Mouse (Mus musculus) limb, embryonic 14.5 days (tissue): Measurements from ENCODE around the gene Lrig1. TPM values are rescaled to one million over a fixed set of nuclear protein-coding genes. Genes with fewer than 3 reads are reported as not detected.

Experiments used
- ATAC-seq: fragments of 200-750 bp; cut with Nextera tagmentation; 2 replicates; pipeline ENCODE4 v1.8.0; 2017; ENCODE audit warnings: low read depth, moderate number of reproducible peaks, moderate TSS enrichment; ENCODE audit not compliant: low FRiP score
- DNase-seq: peaks from one replicate; pipeline ENCODE4 v3.0.0-alpha.2; 2015; ENCODE audit warnings: low spot score
- H3K27ac ChIP-seq: fragments of 300-500 bp; sonication (generic); replicated peaks from 2 replicates; pipeline ENCODE4 v1.5.1; 2014; ENCODE audit warnings: low read depth, mild to moderate bottlenecking, low read length, moderate library complexity, mixed read lengths
- H3K27me3 ChIP-seq: fragments of 300-500 bp; sonication (generic); 2 replicates; pipeline ENCODE4 v1.6.1; 2014; ENCODE audit warnings: low read length, mixed read lengths; ENCODE audit not compliant: control insufficient read depth, insufficient read depth
- H3K36me3 ChIP-seq: fragments of 300-500 bp; sonication (generic); 2 replicates; pipeline ENCODE4 v1.6.1; 2014; ENCODE audit warnings: mild to moderate bottlenecking, low read length, moderate library complexity, mixed read lengths; ENCODE audit not compliant: control insufficient read depth, insufficient read depth
- H3K4me1 ChIP-seq: fragments of 300-500 bp; sonication (generic); 2 replicates; pipeline ENCODE4 v1.6.1; 2014; ENCODE audit warnings: antibody characterized with exemption, low read length, mixed read lengths; ENCODE audit not compliant: control insufficient read depth, insufficient read depth
- H3K4me2 ChIP-seq: fragments of 300-500 bp; sonication (generic); replicated peaks from 2 replicates; pipeline ENCODE4 v1.6.1; 2014; ENCODE audit warnings: low read depth, mild to moderate bottlenecking, low read length, moderate library complexity; ENCODE audit not compliant: severe bottlenecking
- H3K4me3 ChIP-seq: fragments of 300-500 bp; sonication (generic); replicated peaks from 2 replicates; pipeline ENCODE4 v1.5.1; 2014; ENCODE audit warnings: low read length
- H3K9ac ChIP-seq: fragments of 300-500 bp; sonication (generic); 2 replicates; pipeline ENCODE4 v1.6.1; 2014; ENCODE audit warnings: mild to moderate bottlenecking, low read depth, low read length, moderate library complexity; ENCODE audit not compliant: severe bottlenecking
- H3K9me3 ChIP-seq: fragments of 300-500 bp; sonication (generic); 2 replicates; pipeline ENCODE4 v1.6.1; 2016; ENCODE audit warnings: low read length; ENCODE audit not compliant: control insufficient read depth
- POLR2A ChIP-seq: fragments of 200-500 bp; IDR thresholded peaks from 2 replicates; pipeline ENCODE4 v1.8.0; 2012; ENCODE audit warnings: inconsistent platforms, mild to moderate bottlenecking, moderate library complexity, borderline replicate concordance; ENCODE audit not compliant: insufficient read depth, insufficient read length; ENCODE audit errors: extremely low read depth
- WGBS: fragments of 180-500 bp; shearing (Covaris S2); extraction: QIAGEN DNeasy Blood & Tissue Kit; methylation state at CpG from one replicate; pipeline ENCODE4 v1.1.7; 2014; 5-methylcytosine and 5-hydroxymethylcytosine counted together
- polyA plus RNA-seq, 2 experiments: library from polyadenylated mRNA; depleted of rRNA in 1 of 2; stranded (reverse) in 1 of 2; unstranded in 1 of 2; fragments of >200 nt; fragmentation: Nextera tagmentation in 1 of 2; extraction: Ambion mirVana in 1 of 2; gene quantifications; 2 replicates each; pipeline versions ENCODE4 v1.2.1 to v1.2.3; 2012 to 2014

Gene Lrig1
- polyA plus RNA-seq, 2 experiments: 35.1 to 49.4 TPM

GRCm38 (mm10) chr6:94588365-94588764, 111.6 kb downstream of the Lrig1 start:
- Histone ChIP-seq H3K9ac (no peak overlapping the region), H3K27me3 (no peaks in the 10 kb centered on the region), H3K9me3 (no peaks in the 10 kb centered on the region), H3K4me1 (peaks cover 17% of the 10 kb centered on the region), H3K36me3 (no peaks in the 10 kb centered on the region), H3K4me3 (no peak overlapping the region), H3K27ac (no peak overlapping the region), H3K4me2 (no peak overlapping the region)
- no peak for TF ChIP-seq POLR2A
- ATAC-seq (no peak), DNase-seq (no peak)
- 88% methylated on average over 4 of the region's 4 CpGs for WGBS

DNA sequence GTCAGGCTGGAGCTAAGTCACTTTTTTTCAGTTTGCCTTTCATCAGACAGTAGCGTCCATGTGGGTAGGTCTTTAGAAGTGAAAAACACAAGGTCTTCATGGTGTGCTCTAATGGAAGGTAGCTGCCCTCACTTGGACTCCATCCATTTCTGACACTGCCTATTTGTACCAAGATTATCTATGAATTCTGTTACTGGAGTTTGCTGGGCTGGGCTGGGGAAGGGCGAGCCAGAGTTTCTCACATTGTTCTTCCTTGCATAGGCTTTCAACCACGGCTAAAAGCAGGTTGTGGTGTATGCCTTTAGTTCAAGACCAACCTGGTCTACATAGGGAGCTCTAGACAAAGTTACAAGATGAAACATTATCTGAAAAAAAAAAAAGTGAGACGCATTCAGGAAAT, 115.0 kb downstream of the Lrig1 start:
- H3K9ac ChIP-seq: no peak overlapping the region
- DNase-seq: no peak
- H3K4me1 ChIP-seq: no peaks in the 10 kb centered on the region
- no peaks in the 10 kb centered on the region for H3K9me3 ChIP-seq
- no peak for ATAC-seq
- WGBS: 91% methylated on average over 4 of the region's 4 CpGs
- no peak overlapping the region for H3K27ac ChIP-seq
- H3K27me3 ChIP-seq: no peaks in the 10 kb centered on the region
- no peak overlapping the region for H3K4me3 ChIP-seq
- H3K36me3 ChIP-seq: no peaks in the 10 kb centered on the region
- no peak for TF ChIP-seq POLR2A
- no peak overlapping the region for H3K4me2 ChIP-seq

DNA sequence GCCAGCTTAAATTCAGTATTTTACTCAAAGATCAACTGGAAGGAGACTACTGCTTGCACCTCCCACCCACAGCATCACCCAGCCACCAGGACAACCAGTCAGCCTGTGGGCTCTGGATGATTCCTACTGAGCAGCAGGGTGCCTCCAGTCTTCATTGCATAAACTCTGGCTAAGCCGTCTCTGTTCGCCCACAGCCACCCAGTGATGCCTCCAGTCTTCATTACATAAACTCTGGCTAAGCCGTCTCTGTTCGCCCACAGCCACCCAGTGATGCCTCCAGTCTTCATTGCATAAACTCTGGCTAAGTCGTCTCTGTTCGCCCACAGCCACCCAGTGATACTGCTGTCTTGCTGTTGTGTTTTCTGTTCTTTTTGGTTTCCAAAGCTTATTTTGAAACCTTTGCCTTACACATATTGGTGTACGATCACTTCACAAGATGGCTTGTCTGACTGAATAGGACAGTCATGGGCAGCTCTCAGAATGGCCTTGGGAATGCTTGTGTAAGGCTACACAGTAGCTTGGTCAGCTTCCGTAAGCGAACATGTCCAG, 115.7 kb downstream of the Lrig1 start:
- H3K4me1 ChIP-seq: no peaks in the 10 kb centered on the region
- H3K27ac ChIP-seq: no peak overlapping the region
- ATAC-seq (no peak), DNase-seq (no peak)
- H3K9me3 ChIP-seq: no peaks in the 10 kb centered on the region
- H3K36me3 ChIP-seq: no peaks in the 10 kb centered on the region
- WGBS: 90% methylated on average over 9 of the region's 9 CpGs
- H3K4me2 ChIP-seq: no peak overlapping the region
- no peak overlapping the region for H3K9ac ChIP-seq
- H3K27me3 ChIP-seq: no peaks in the 10 kb centered on the region
- no peak for TF ChIP-seq POLR2A
- no peak overlapping the region for H3K4me3 ChIP-seq

GRCm38 (mm10) chr6:94582055-94582454, 117.9 kb downstream of the Lrig1 start:
- Histone ChIP-seq H3K4me1 (no peaks in the 10 kb centered on the region), H3K9me3 (no peaks in the 10 kb centered on the region), H3K27me3 (no peaks in the 10 kb centered on the region), H3K36me3 (no peaks in the 10 kb centered on the region), H3K9ac (no peak overlapping the region), H3K27ac (no peak overlapping the region), H3K4me2 (no peak overlapping the region), H3K4me3 (no peak overlapping the region)
- 60% methylated on average over 9 of the region's 9 CpGs for WGBS
- no peak for ATAC-seq
- TF ChIP-seq POLR2A: no peak
- no peak for DNase-seq

DNA sequence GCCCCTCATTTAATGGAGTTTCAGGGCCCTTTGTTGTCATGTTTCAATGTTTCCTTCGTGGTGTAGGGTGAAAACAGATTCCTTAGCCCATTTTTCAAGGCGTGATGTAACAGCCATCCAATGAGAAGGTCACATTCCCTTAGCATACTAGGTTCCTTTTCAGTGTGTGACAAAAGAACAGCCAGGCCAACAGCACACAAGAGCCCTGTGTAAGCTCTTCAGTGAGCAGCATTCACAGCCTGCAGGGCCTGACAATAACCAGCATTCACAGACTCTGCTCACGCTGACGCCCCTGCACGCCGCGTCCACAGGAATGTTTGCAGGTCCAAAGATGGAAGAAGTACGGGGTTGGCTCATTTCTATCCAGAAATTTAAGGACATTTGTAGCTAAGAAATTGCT, 122.0 kb downstream of the Lrig1 start:
- no peaks in the 10 kb centered on the region for H3K36me3 ChIP-seq
- no peak for TF ChIP-seq POLR2A
- WGBS: 70% methylated on average over 8 of the region's 8 CpGs
- H3K4me3 ChIP-seq: no peak overlapping the region
- no peak overlapping the region for H3K4me2 ChIP-seq
- no peaks in the 10 kb centered on the region for H3K9me3 ChIP-seq
- H3K27me3 ChIP-seq: no peaks in the 10 kb centered on the region
- ATAC-seq: no peak
- H3K4me1 ChIP-seq: no peaks in the 10 kb centered on the region
- DNase-seq: no peak
- H3K9ac ChIP-seq: no peak overlapping the region
- no peak overlapping the region for H3K27ac ChIP-seq
